Mouse (Mus musculus) bone marrow macrophage, adult 2 months (primary cell): ENCODE data around the gene Slc22a23.

Source experiments
- CTCF ChIP-seq: IDR thresholded peaks from 2 replicates; pipeline ENCODE4 v1.5.1; 2012; ENCODE audit warnings: low read depth, mild to moderate bottlenecking, low read length, moderate library complexity
- POLR2A ChIP-seq: IDR thresholded peaks from 2 replicates; pipeline ENCODE4 v1.6.1; 2012; ENCODE audit warnings: mild to moderate bottlenecking, low read depth, low read length, borderline replicate concordance

DNA sequence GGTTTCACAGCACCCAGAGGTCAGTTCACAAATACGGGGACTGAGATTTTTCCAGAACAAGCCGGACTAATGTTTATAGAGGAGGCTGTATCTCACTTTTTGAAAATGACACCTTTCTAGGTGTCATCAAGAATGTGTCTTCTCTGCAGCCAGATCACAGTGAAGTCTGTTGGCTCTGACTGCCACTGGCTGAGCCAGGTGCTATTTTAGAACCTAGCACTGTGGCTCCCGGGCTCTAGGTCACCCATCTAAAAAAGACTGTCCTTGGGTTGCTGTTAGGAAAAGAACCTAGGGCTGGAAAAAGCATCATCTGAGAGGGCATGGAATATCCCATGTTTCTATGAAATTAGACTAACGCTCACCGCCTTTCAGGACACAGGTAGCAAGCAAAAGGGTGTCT is 10.7 kb upstream of the Slc22a23 start:
- no peak for TF ChIP-seq POLR2A
- TF ChIP-seq CTCF, result no peak
